Mouse (Mus musculus) T-helper 1 cell (primary cell): ENCODE measurements around the gene Gipc2.
"Not testable (repeated sequence)": the region's sequence is repeated elsewhere in the genome, so short reads cannot be mapped to it uniquely, and the experiment has no call there.

Experiments
- in situ Hi-C: fragments of 300-600 bp; cut with MboI, MseI; formaldehyde crosslinking; loops from one replicate; pipeline ENCODE4 v1.15.1; 2025; ENCODE audit warnings: high pct_unique_total_duplicates

Gipc2 gene

DNA sequence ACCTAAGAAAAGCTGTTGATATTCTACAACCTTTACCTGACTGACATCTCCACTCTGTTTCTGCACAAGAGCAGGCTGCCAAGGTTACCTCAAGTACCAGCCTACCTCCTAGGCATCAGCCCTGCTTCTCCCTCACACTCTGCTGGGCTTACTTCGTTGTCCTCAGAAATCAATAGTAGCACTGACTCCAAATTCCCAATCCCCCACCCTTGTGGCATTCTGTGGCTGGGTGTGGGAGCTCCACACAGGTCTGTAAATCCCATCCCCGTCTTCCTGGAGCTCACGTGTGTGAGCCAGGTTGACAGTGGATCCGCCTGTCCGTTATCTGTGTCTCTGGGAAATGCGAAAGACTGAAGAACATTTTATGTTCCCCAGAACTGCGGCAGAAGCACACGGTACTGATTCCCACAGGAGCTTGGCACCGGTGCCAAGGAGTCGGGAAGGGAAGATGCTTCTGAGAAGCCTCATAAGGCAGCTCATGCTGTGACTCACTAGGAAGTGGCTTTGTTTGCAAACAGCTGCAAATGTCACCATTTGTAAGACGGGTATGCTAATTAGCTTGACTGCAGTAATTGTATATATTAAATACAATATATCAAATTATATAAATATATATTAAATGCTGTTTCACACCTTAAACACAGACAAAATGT is 10.6 kb downstream of the Gipc2 start:
- in situ Hi-C loops = no loop called here

- in situ Hi-C loops = no loop called here
Observed at GRCm38 (mm10) chr3:152154095-152154494, 11.9 kb downstream of the Gipc2 start.

GRCm38 (mm10) chr3:152153152-152153551 is 12.9 kb downstream of the Gipc2 start:
- in situ Hi-C loops = no loop called here

DNA sequence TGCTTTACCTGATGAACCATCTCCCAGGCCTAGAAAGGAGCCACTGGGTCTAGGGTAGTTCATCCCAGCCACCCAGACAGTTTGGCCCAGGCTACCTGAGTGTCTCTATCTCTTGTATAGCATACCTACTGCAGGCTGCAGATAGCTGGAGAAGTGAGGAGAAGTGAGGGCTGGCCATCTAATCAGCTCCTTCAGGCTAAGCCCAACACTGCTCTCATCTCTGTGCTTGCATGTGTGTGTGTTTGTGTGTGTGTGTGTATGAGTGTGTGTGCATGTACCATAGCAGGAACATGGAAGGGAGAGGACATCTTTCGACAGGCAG is 13.6 kb downstream of the Gipc2 start:
- in situ Hi-C loops = no loop called here

GRCm38 (mm10) chr3:152151725-152152482 is 14.1 kb downstream of the Gipc2 start:
- in situ Hi-C loops = no loop called here

- in situ Hi-C loops = loop anchor here (10.0 kb wide), 1 partner anchor 435 kb away; no protein-coding TSS in a partner anchor
Observed at GRCm38 (mm10) chr3:152149863-152150262, 16.2 kb downstream of the Gipc2 start.

DNA sequence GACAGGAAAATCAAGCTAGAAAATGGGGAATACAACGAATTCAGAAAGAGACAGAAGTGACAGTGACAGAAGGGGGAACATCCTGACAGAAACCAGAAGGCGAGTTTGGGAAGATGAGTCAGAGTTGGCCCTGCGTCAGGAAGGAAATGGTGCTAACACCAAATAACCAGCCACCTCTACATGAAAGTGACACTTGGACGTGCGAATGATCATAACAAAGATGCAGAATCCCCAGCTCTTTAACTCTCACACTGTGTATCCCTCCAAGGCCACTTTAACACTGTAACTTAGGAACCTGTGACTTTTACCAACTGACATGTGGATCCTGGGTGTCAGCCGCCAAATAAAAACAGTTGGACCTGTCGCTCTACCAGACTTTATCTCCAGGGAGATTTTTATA is 16.6 kb downstream of the Gipc2 start:
- in situ Hi-C loops = loop anchor here (10.0 kb wide), 1 partner anchor 435 kb away; no protein-coding TSS in a partner anchor

DNA sequence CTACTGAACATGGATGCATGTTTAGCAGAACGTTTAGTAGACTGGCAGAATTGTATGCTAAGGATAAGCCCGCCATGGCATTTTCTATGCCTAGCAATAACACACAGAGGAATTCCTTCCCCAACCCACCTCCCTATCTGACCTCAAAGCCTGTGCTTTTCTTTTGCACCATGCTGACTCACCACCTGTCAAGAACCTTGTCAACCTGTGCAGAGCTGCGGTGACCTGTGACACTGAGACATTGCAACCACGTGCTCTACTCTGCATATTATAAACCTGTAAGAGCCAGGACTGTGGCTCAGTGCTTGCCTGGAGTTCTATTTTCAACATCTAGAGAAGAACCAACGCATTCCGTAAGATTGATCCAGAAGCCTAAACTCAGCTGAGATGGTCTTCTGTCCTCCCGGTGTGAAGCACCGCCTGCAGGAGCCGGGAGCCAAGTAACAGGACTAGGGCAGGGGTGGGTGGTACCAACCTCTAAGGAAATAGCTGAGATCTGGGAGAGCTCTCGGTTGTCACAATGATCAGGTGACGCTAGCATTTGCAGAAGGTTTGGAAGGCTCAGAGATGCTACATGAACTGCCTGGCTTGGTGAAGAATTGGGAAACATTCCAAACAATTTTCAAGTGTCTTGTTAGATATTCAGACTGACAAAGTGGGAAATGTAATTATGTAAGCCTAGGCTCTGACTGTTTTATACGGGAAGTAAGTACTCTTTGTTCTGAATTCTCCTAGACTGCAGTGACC is 18.8 kb downstream of the Gipc2 start:
- in situ Hi-C loops = loop anchor here (10.0 kb wide), 1 partner anchor 438 kb away; no protein-coding TSS in a partner anchor

GRCm38 (mm10) chr3:152145186-152145585 is 20.8 kb downstream of the Gipc2 start:
- in situ Hi-C loops = loop anchor here (10.0 kb wide), 1 partner anchor 440 kb away; no protein-coding TSS in a partner anchor

GRCm38 (mm10) chr3:152142989-152143695 is 22.9 kb downstream of the Gipc2 start:
- in situ Hi-C loops = loop anchor here (10.0 kb wide), 1 partner anchor 442 kb away; no protein-coding TSS in a partner anchor

- in situ Hi-C loops = loop anchor here (10.0 kb wide), 1 partner anchor 443 kb away; no protein-coding TSS in a partner anchor
Observed at GRCm38 (mm10) chr3:152142146-152142545, 23.9 kb downstream of the Gipc2 start.

GRCm38 (mm10) chr3:152139308-152139707 is 26.7 kb downstream of the Gipc2 start:
- in situ Hi-C loops = not testable (repeated sequence)

DNA sequence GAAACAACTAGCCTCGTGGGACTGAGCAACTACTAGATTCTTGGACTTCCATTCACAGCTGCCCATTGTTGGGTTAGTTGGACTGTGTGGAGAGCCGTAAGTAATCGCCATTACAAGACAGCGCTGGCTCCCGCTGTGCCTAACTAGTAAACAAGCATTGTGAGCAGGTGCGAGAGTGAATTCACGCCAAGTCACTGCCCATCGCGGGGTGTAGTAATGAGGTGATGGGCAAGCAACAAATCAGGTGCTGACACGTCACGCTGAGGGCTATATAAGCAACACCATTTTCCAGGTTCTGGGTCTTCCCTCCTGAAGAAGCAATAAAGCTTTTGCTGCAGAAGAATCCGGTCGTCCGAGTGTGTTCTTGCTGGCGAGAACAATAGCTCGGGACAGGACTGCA is 29.9 kb downstream of the Gipc2 start:
- in situ Hi-C loops = not testable (repeated sequence)

DNA sequence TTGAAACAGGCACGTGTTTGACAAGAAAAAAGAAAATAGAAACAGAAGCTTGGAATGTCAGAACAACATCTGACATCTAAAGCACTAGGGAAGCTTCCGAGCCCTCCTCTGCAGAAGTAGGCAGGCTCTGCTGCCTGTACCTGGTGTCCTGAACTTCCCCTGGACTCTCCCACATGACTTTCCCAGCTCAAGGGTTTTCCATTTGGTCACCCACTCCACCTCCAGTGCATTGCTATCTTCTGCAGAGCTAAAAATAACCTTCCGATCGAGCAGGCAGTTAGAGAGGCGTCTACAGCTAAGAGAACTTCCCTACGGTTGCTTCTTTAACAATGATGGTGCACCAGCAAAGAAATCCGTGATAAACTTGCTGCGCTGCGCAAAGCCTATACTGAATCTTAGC is 32.4 kb downstream of the Gipc2 start:
- in situ Hi-C loops = no loop called here

DNA sequence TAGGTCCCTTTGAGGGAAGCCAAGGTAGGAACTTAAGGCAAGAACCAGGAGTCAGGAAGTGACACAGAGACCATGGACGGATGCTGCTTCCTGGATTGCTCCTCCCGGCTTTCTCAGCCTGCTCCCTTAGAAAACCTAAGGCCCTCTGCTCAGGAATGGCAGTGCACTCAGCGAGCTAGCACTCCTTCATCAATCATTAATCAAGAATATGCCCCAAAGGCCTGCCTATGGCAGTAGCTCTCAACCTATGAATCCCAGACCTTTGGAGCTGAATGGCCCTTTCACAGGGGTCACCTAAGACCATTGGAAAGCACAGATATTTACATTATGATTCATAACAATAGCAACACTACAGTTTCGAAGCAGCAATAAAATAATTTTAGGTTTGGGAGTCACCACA is 35.1 kb downstream of the Gipc2 start:
- in situ Hi-C loops = no loop called here

DNA sequence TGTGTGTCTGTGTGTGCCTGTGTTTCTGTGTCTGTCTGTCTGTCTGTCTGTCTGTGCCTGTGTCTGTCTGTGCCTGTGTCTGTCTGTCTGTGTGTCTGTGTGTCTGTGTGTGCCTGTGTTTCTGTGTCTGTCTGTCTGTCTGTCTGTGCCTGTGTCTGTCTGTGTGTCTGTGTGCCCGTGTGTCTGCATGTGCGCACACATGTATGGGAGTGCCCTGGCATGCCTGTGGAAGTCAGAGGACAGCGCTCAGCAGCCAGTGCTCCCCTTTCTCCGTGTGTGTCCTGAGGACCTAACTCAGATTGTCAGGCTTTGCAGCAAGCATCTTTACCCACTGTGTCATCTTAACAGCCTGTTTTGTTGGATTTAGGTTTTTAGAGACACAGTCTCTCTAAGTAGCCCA is 36.6 kb downstream of the Gipc2 start:
- in situ Hi-C loops = not testable (repeated sequence)

DNA sequence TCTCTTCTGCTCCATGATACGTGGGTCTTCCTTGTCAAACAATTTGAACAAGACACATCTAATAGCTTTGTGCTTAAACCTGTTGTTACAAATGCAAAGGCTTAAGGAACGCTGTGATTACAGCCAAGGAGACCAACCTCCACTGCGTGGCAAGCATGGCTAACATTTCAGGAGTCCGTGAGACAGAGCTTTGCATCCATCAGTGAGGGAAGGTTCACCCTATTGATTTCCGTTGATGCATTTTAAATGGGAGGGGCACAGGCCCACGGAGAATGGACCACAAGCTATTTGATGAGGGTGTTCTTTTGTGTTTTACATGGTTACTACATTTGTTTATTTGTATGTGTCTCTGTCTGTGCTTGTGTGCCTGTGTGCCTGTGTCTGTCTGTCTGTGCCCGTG is 37.4 kb downstream of the Gipc2 start:
- in situ Hi-C loops = no loop called here

DNA sequence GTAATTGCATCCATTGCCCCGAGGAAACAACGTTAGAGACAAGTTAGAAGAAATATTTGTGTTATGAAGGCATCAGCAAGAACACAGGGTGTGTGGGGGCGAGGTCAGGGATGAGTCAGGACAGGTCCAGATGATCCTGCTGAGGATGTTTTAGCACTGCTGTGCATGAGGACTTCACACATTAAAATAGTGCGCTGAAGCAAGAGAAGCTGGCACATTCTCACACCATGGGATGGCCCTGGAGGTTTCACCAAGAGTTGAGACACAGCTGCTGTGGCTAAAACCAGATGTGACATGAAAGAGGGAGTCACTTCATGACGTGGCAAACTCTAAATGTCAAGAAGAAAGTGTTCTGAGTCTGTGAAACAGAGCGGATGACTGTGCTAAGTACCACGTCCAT is 38.9 kb downstream of the Gipc2 start:
- in situ Hi-C loops = no loop called here

- in situ Hi-C loops = loop anchor here (25.0 kb wide), 1 partner anchor 590 kb away; the partner anchor contains the start of gene Pigk
Observed at GRCm38 (mm10) chr3:152122720-152123119, 43.3 kb downstream of the Gipc2 start.

GRCm38 (mm10) chr3:152122101-152122500 is 43.9 kb downstream of the Gipc2 start:
- in situ Hi-C loops = loop anchor here (25.0 kb wide), 1 partner anchor 590 kb away; the partner anchor contains the start of gene Pigk
